Mouse (Mus musculus) CH12.LX (cell line): ENCODE data around the gene Clec1b. TPM values are rescaled to one million over a fixed set of nuclear protein-coding genes. Genes with fewer than 3 reads are reported as not detected.

Experiments
- DNase-seq: peaks from one replicate; pipeline ENCODE4 v3.0.0-alpha.2; 2013; ENCODE audit errors: extremely low read depth
- H3K27ac ChIP-seq: 2 replicates; pipeline ENCODE4 v1.5.1; 2012; ENCODE audit warnings: low read depth, mild to moderate bottlenecking, control low read depth, moderate library complexity; ENCODE audit not compliant: insufficient read depth
- H3K27me3 ChIP-seq: replicated peaks from 2 replicates; pipeline ENCODE3; 2012; ENCODE audit warnings: inconsistent platforms
- H3K36me3 ChIP-seq, 2 experiments: replicated peaks in 1 of 2; 2 replicates each; pipeline versions ENCODE3 to v1.6.1; 2012; ENCODE audit warnings: inconsistent platforms in 1 of 2, low read length in 1 of 2, mild to moderate bottlenecking in 1 of 2, mixed read lengths in 1 of 2, moderate library complexity in 1 of 2; ENCODE audit not compliant: control insufficient read depth in 1 of 2, insufficient read depth in 1 of 2
- H3K4me1 ChIP-seq, 2 experiments: 2 replicates each; pipeline ENCODE4 v1.6.1; 2012; ENCODE audit warnings: inconsistent platforms in 1 of 2, moderate library complexity in 1 of 2; ENCODE audit not compliant: insufficient read depth in 2 of 2, control insufficient read depth in 1 of 2
- H3K4me2 ChIP-seq: 2 replicates; pipeline ENCODE4 v1.6.1; 2012; ENCODE audit warnings: low read depth, mild to moderate bottlenecking, control low read depth; ENCODE audit not compliant: poor library complexity, insufficient read depth, severe bottlenecking
- H3K4me3 ChIP-seq, 3 experiments: fragments of 150-350 bp in 1 of 3; sonication (generic) in 1 of 3; replicated peaks in 1 of 3; 2 replicates each; pipeline versions ENCODE3 to v1.5.1; 2011 to 2012; ENCODE audit warnings: low read depth in 2 of 3, low read length in 2 of 3, mild to moderate bottlenecking in 2 of 3, moderate library complexity in 2 of 3, control low read depth in 1 of 3, improper control_type of control experiment in 1 of 3, inconsistent platforms in 1 of 3, mixed read lengths in 1 of 3; ENCODE audit not compliant: poor library complexity in 1 of 3
- H3K79me2 ChIP-seq: replicated peaks from 2 replicates; pipeline ENCODE4 v1.6.1; 2012; ENCODE audit warnings: mild to moderate bottlenecking, moderate library complexity; ENCODE audit not compliant: control insufficient read depth, poor library complexity, insufficient read depth, severe bottlenecking; ENCODE audit errors: extremely low read depth
- H3K9ac ChIP-seq: 2 replicates; pipeline ENCODE4 v1.6.1; 2012; ENCODE audit warnings: low read depth, mild to moderate bottlenecking, control low read depth, moderate library complexity; ENCODE audit not compliant: insufficient read depth
- H3K9me3 ChIP-seq: replicated peaks from 2 replicates; pipeline ENCODE3; 2012; ENCODE audit warnings: low read length, inconsistent platforms, mixed read lengths
- BHLHE40 ChIP-seq: IDR thresholded peaks from 2 replicates; pipeline ENCODE4 v1.6.1; 2011; ENCODE audit warnings: mild to moderate bottlenecking, low read depth, low read length, improper control_type of control experiment
- CHD1 ChIP-seq: IDR thresholded peaks from 2 replicates; pipeline ENCODE4 v1.6.1; 2012; ENCODE audit warnings: low read depth, low read length, improper control_type of control experiment, inconsistent platforms
- CHD2 ChIP-seq: IDR thresholded peaks from 2 replicates; pipeline ENCODE4 v1.6.1; 2011; ENCODE audit warnings: low read length, improper control_type of control experiment
- CTCF ChIP-seq, 2 experiments: IDR thresholded peaks in 1 of 2; conservative IDR thresholded peaks in 1 of 2; 2 replicates each; pipeline ENCODE4 v1.5.1; 2011 to 2012; ENCODE audit warnings: low read depth in 2 of 2, low read length in 2 of 2, improper control_type of control experiment in 1 of 2, inconsistent platforms in 1 of 2, mild to moderate bottlenecking in 1 of 2, moderate library complexity in 1 of 2
- ELF1 ChIP-seq: IDR thresholded peaks from 2 replicates; pipeline ENCODE4 v1.6.1; 2014; ENCODE audit warnings: low read depth, mild to moderate bottlenecking, inconsistent platforms, low read length, improper control_type of control experiment
- ETS1 ChIP-seq: conservative IDR thresholded peaks from 2 replicates; pipeline ENCODE4 v1.6.1; 2012; ENCODE audit warnings: low read depth, mild to moderate bottlenecking, inconsistent platforms, low read length, improper control_type of control experiment, moderate library complexity
- HCFC1 ChIP-seq: IDR thresholded peaks from 2 replicates; pipeline ENCODE4 v1.6.1; 2012; ENCODE audit warnings: low read depth, mild to moderate bottlenecking, inconsistent platforms, low read length, improper control_type of control experiment
- IRF4 ChIP-seq: IDR thresholded peaks from 2 replicates; pipeline ENCODE4 v1.6.1; 2014; ENCODE audit warnings: low read depth, mild to moderate bottlenecking, inconsistent platforms, low read length, improper control_type of control experiment
- JUN ChIP-seq: IDR thresholded peaks from 2 replicates; pipeline ENCODE4 v1.6.1; 2011; ENCODE audit warnings: low read depth, mild to moderate bottlenecking, low read length, improper control_type of control experiment, moderate library complexity; ENCODE audit not compliant: insufficient read depth
- KAT2A ChIP-seq: IDR thresholded peaks from 2 replicates; pipeline ENCODE4 v1.6.1; 2012; ENCODE audit warnings: low read length, improper control_type of control experiment, inconsistent platforms; ENCODE audit not compliant: insufficient replicate concordance
- MAFK ChIP-seq: IDR thresholded peaks from 2 replicates; pipeline ENCODE4 v1.6.1; 2011; ENCODE audit warnings: low read length, improper control_type of control experiment; ENCODE audit not compliant: insufficient replicate concordance
- MAX ChIP-seq: IDR thresholded peaks from 2 replicates; pipeline ENCODE4 v1.6.1; 2011; ENCODE audit warnings: low read length, improper control_type of control experiment
- MAZ ChIP-seq: IDR thresholded peaks from 2 replicates; pipeline ENCODE4 v1.6.1; 2012; ENCODE audit warnings: low read depth, mild to moderate bottlenecking, inconsistent platforms, low read length, improper control_type of control experiment, moderate library complexity
- NRF1 ChIP-seq: IDR thresholded peaks from 2 replicates; pipeline ENCODE4 v1.6.1; 2014; ENCODE audit warnings: low read depth, mild to moderate bottlenecking, inconsistent platforms, low read length, improper control_type of control experiment, moderate library complexity
- PAX5 ChIP-seq: IDR thresholded peaks from 2 replicates; pipeline ENCODE4 v1.6.1; 2012; ENCODE audit warnings: low read length, inconsistent platforms, mixed read lengths
- POLR2A ChIP-seq: IDR thresholded peaks from 2 replicates; pipeline ENCODE4 v1.6.1; 2011; ENCODE audit warnings: low read depth, mild to moderate bottlenecking, improper control_type of control experiment, low read length
- SMC3 ChIP-seq: IDR thresholded peaks from 2 replicates; pipeline ENCODE4 v1.6.1; 2011; ENCODE audit warnings: low read depth, low read length, improper control_type of control experiment
- TBP ChIP-seq: conservative IDR thresholded peaks from 2 replicates; pipeline ENCODE4 v1.6.1; 2011; ENCODE audit warnings: low read depth, low read length, improper control_type of control experiment
- TCF12 ChIP-seq: IDR thresholded peaks from 2 replicates; pipeline ENCODE4 v1.6.1; 2014; ENCODE audit warnings: low read depth, mild to moderate bottlenecking, inconsistent platforms, low read length, improper control_type of control experiment
- UBTF ChIP-seq: IDR thresholded peaks from 2 replicates; pipeline ENCODE4 v1.6.1; 2012; ENCODE audit warnings: low read depth, mild to moderate bottlenecking, inconsistent platforms, low read length, improper control_type of control experiment, moderate library complexity
- USF1 ChIP-seq: IDR thresholded peaks from 2 replicates; pipeline ENCODE4 v1.6.1; 2014; ENCODE audit warnings: low read depth, mild to moderate bottlenecking, inconsistent platforms, low read length, improper control_type of control experiment
- USF2 ChIP-seq: conservative IDR thresholded peaks from 2 replicates; pipeline ENCODE4 v1.6.1; 2011; ENCODE audit warnings: low read depth, low read length, improper control_type of control experiment
- ZC3H11A ChIP-seq: IDR thresholded peaks from 2 replicates; pipeline ENCODE4 v1.6.1; 2012; ENCODE audit warnings: low read depth, mild to moderate bottlenecking, inconsistent platforms, low read length, improper control_type of control experiment
- ZMIZ1 ChIP-seq: IDR thresholded peaks from 2 replicates; pipeline ENCODE4 v1.6.1; 2012; ENCODE audit warnings: low read depth, mild to moderate bottlenecking, inconsistent platforms, low read length, improper control_type of control experiment
- ZNF384 ChIP-seq: IDR thresholded peaks from 2 replicates; pipeline ENCODE4 v1.6.1; 2012; ENCODE audit warnings: low read depth, low read length, improper control_type of control experiment, inconsistent platforms
- dilution Hi-C: fragments of 300-500 bp; cut with MboI; formaldehyde crosslinking; loops from 2 replicates; pipeline ENCODE4 v1.14.3; 2020; ENCODE audit warnings: low sequenced_read_pairs; ENCODE audit not compliant: extremely low pct_unique_long_range_greater_than_20kb, extremely low pct_ligation_motif_present
- in situ Hi-C: fragments of 300-500 bp; cut with MboI; formaldehyde crosslinking; loops from 3 replicates; pipeline ENCODE4 v1.14.3; 2019; ENCODE audit warnings: low sequenced_read_pairs, low pct_ligation_motif_present, low pct_unique_long_range_greater_than_20kb, mixed read lengths
- polyA plus RNA-seq: library from polyadenylated mRNA; unstranded; fragments of >175 nt; gene quantifications from 2 replicates; pipeline ENCODE4 v1.2.1, GENCODE M21; 2012; ENCODE audit warnings: low read depth; ENCODE audit not compliant: insufficient read length
- total RNA-seq, 2 experiments: library from RNA; depleted of rRNA; stranded (reverse); fragments of 300-350 nt in 1 of 2; fragments of >200 nt in 1 of 2; gene quantifications; 2 replicates each; pipeline ENCODE4 v1.2.3; 2012 to 2014

Clec1b gene
- total and polyA plus RNA-seq, 3 experiments = not detected

- DNase-seq = no peak
- Histone ChIP-seq H3K79me2 (no peaks in the 10 kb centered on the region), H3K9me3 (no peaks in the 10 kb centered on the region), H3K27me3 (no peaks in the 10 kb centered on the region), H3K4me2 (no peak overlapping the region), H3K27ac (no peak overlapping the region), H3K36me3 (peaks cover 0 to 5% of the 10 kb centered on the region in 2 experiments), H3K9ac (no peak overlapping the region), H3K4me1 (peaks cover 0 to 37% of the 10 kb centered on the region in 2 experiments; a peak in 2 of 4 replicates), H3K4me3 (no peak overlapping the region)
- in situ Hi-C loops (loop anchor here (25.0 kb wide), 1 partner anchor 522 kb away; the partner anchor contains the start of genes Gm44511 and Klrb1b), dilution Hi-C loops (no loop called here)
- TF ChIP-seq HCFC1 = no peak
- no peak for TF ChIP-seq USF2
- TF ChIP-seq NRF1 = no peak
- no peak for TF ChIP-seq TCF12
- TF ChIP-seq USF1 = no peak
- no peak for TF ChIP-seq CTCF (conservative IDR thresholded peaks at IDR 0.05 in 1 of 2, IDR thresholded peaks at IDR 0.05 in 1 of 2; ENCODE audit: low read depth in 2 of 2, low read length in 2 of 2)
- TF ChIP-seq ELF1 = no peak
Measured at GRCm38 (mm10) chr6:129359515-129359914, 37.6 kb upstream of the Clec1b start.

- no peaks in the 10 kb centered on the region for H3K79me2 ChIP-seq
- H3K4me1 ChIP-seq = peaks cover 0 to 26% of the 10 kb centered on the region in 2 experiments; a peak in 2 of 4 replicates
- H3K4me2 ChIP-seq = no peak overlapping the region
- H3K9me3 ChIP-seq = no peaks in the 10 kb centered on the region
- TF ChIP-seq JUN (no peak), CTCF (conservative IDR thresholded peaks at IDR 0.05 in 1 of 2, IDR thresholded peaks at IDR 0.05 in 1 of 2; ENCODE audit: low read depth in 2 of 2, low read length in 2 of 2) (peak in 1 of 2 experiments; percentile 44; a peak in 2 of 4 replicates), POLR2A (no peak), SMC3 (peak; percentile 59), PAX5 (no peak), IRF4 (no peak)
- dilution Hi-C loops = no loop called here
- H3K27ac ChIP-seq = no peak overlapping the region
- peaks cover 0 to 4% of the 10 kb centered on the region in 2 experiments for H3K36me3 ChIP-seq
- DNase-seq = no peak
- no peaks in the 10 kb centered on the region for H3K27me3 ChIP-seq
- H3K4me3 ChIP-seq = no peak overlapping the region
- H3K9ac ChIP-seq = no peak overlapping the region
- in situ Hi-C loops = loop anchor here (25.0 kb wide), 1 partner anchor 527 kb away; the partner anchor contains the start of genes Gm44511 and Klrb1b
Measured at GRCm38 (mm10) chr6:129363942-129364341, 33.2 kb upstream of the Clec1b start.

- peaks cover 0 to 34% of the 10 kb centered on the region in 2 experiments; a peak in 2 of 4 replicates for H3K4me1 ChIP-seq
- no peak overlapping the region for H3K4me2 ChIP-seq
- peak; percentile 72 for DNase-seq
- no peaks in the 10 kb centered on the region for H3K27me3 ChIP-seq
- dilution Hi-C loops = no loop called here
- H3K79me2 ChIP-seq = no peaks in the 10 kb centered on the region
- H3K9ac ChIP-seq = no peak overlapping the region
- no peak overlapping the region for H3K27ac ChIP-seq
- in situ Hi-C loops = loop anchor here (5.0 to 25.0 kb wide), 2 partner anchors 34 to 529 kb away; partner anchors contain the start of genes 4922502D21Rik, Gm44511 and Klrb1b
- no peaks in the 10 kb centered on the region for H3K9me3 ChIP-seq
- no peak overlapping the region for H3K4me3 ChIP-seq
- H3K36me3 ChIP-seq = peaks cover 0 to 4% of the 10 kb centered on the region in 2 experiments
- TF ChIP-seq ZNF384 = no peak
- no peak for TF ChIP-seq POLR2A
- no peak; the same call in 1 of the 2 replicates for TF ChIP-seq MAX
- no peak for TF ChIP-seq ETS1
- peak; percentile 96 for TF ChIP-seq ZC3H11A
- no peak for TF ChIP-seq MAZ
- no peak for TF ChIP-seq TBP
- TF ChIP-seq TCF12 = no peak
- 0 out of 2 replicates have a peak, but pooled peaks have one; percentile 48 for TF ChIP-seq CHD1
- no peak for TF ChIP-seq CHD2
- no peak for TF ChIP-seq UBTF
- peak; percentile 14; the same call in 1 of the 2 replicates for TF ChIP-seq BHLHE40
- TF ChIP-seq ZMIZ1 = no peak
- 0 out of 2 replicates have a peak, but pooled peaks have one; percentile 26 for TF ChIP-seq ELF1
- TF ChIP-seq MAFK = 0 out of 2 replicates have a peak, but pooled peaks have one; percentile 21
- no peak for TF ChIP-seq HCFC1
- no peak for TF ChIP-seq KAT2A
- peak; percentile 92 to 98 for TF ChIP-seq CTCF (conservative IDR thresholded peaks at IDR 0.05 in 1 of 2, IDR thresholded peaks at IDR 0.05 in 1 of 2; ENCODE audit: low read depth in 2 of 2, low read length in 2 of 2)
Measured at GRCm38 (mm10) chr6:129365959-129366359, 31.1 kb upstream of the Clec1b start.
